Mouse (Mus musculus) kidney, embryonic 14.5 days (tissue): ENCODE results near the gene Banf1. TPM values are rescaled to one million over a fixed set of nuclear protein-coding genes. Genes with fewer than 3 reads are reported as not detected.
"Not testable (repeated sequence)": the region's sequence is repeated elsewhere in the genome, so short reads cannot be mapped to it uniquely, and the experiment has no call there.

Experiments
- ATAC-seq: fragments of 200-750 bp; cut with Nextera tagmentation; 2 replicates; pipeline ENCODE4 v1.8.0; 2017; ENCODE audit warnings: moderate number of reproducible peaks, mild to moderate bottlenecking, moderate TSS enrichment, moderate library complexity; ENCODE audit not compliant: low FRiP score, low TSS enrichment
- H3K27ac ChIP-seq: fragments of 300-500 bp; sonication (generic); 2 replicates; pipeline ENCODE4 v1.5.1; 2014; ENCODE audit warnings: low read depth, mild to moderate bottlenecking, low read length, moderate library complexity, mixed read lengths
- H3K27me3 ChIP-seq: fragments of 300-500 bp; sonication (generic); 2 replicates; pipeline ENCODE4 v1.6.1; 2014; ENCODE audit warnings: mild to moderate bottlenecking, low read length; ENCODE audit not compliant: control insufficient read depth, insufficient read depth
- H3K36me3 ChIP-seq: fragments of 300-500 bp; sonication (generic); 2 replicates; pipeline ENCODE4 v1.6.1; 2014; ENCODE audit warnings: low read length, mixed read lengths; ENCODE audit not compliant: control insufficient read depth, insufficient read depth
- H3K4me1 ChIP-seq: fragments of 300-500 bp; sonication (generic); 2 replicates; pipeline ENCODE4 v1.6.1; 2014; ENCODE audit warnings: low read length, mixed read lengths; ENCODE audit not compliant: control insufficient read depth, insufficient read depth
- H3K4me2 ChIP-seq: fragments of 300-500 bp; sonication (generic); replicated peaks from 2 replicates; pipeline ENCODE4 v1.6.1; 2014; ENCODE audit warnings: low read depth, mild to moderate bottlenecking, low read length
- H3K4me3 ChIP-seq: fragments of 300-500 bp; sonication (generic); 2 replicates; pipeline ENCODE4 v1.5.1; 2014; ENCODE audit warnings: mild to moderate bottlenecking, low read length
- H3K9ac ChIP-seq: fragments of 300-500 bp; sonication (generic); 2 replicates; pipeline ENCODE4 v1.6.1; 2014; ENCODE audit warnings: low read depth, mild to moderate bottlenecking, low read length, moderate library complexity
- H3K9me3 ChIP-seq: fragments of 300-500 bp; sonication (generic); 2 replicates; pipeline ENCODE4 v1.6.1; 2016; ENCODE audit warnings: low read length; ENCODE audit not compliant: control insufficient read depth
- WGBS: fragments of 180-500 bp; shearing (Covaris S2); extraction: QIAGEN DNeasy Blood & Tissue Kit; methylation state at CpG from one replicate; pipeline ENCODE4 v1.1.7; 2014; 5-methylcytosine and 5-hydroxymethylcytosine counted together
- polyA plus RNA-seq: library from polyadenylated mRNA; unstranded; fragments of >200 nt; fragmentation: Nextera tagmentation; extraction: Ambion mirVana; gene quantifications from 2 replicates; pipeline ENCODE4 v1.2.1, GENCODE M21; 2014

The Banf1 gene
- polyA plus RNA-seq, 1 experiment from 2014 or later = 527 TPM

GRCm38 (mm10) chr19:5366175-5367052, 554 bp downstream of the Banf1 start, which contains the start of gene Eif1ad:
TSS of gene Eif1ad (plus strand) at chr19:5366741.
- Histone ChIP-seq H3K27me3 (no peaks in the 10 kb centered on the region), H3K9ac (peak within 1 kb of the TSS; percentile 91), H3K36me3 (peaks cover 53% of the 10 kb centered on the region), H3K4me1 (peaks cover 13% of the 10 kb centered on the region; the same call in 1 of the 2 replicates), H3K9me3 (no peaks in the 10 kb centered on the region), H3K4me3 (peak within 1 kb of the TSS; percentile 86), H3K27ac (peak within 1 kb of the TSS; percentile 97), H3K4me2 (peak within 1 kb of the TSS; percentile 92)
- ATAC-seq = peak; percentile 94
- under 1% methylated on average over 73 of the region's 92 CpGs for WGBS

DNA sequence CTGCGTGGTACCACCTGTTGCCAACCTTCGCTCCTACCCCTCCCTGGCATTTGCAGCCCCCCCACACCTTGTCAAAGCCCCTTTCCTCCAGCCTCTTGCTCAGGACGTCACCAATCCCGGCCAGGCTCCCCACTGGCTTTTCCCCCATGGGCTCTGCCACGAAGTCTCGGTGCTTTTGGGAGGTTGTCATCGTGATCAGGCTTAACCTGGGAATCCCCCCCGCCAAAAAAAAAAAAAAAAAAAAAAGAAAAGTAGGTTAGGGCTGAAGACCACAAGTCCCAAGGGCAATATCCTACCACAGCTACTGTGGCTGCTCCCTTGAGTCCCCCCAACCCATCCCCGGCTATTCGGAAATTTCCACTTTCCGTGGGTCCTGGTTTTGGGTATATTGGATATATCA, 1.2 kb downstream of the Banf1 start:
- Histone ChIP-seq H3K36me3 (peaks cover 47% of the 10 kb centered on the region), H3K27ac (peak overlapping the region; percentile 97; the same call in 1 of the 2 replicates)
- ATAC-seq = no peak

GRCm38 (mm10) chr19:5364124-5364523, 2.8 kb downstream of the Banf1 start:
- Histone ChIP-seq H3K4me3 (no peak overlapping the region), H3K9ac (no peak overlapping the region), H3K4me2 (no peak overlapping the region), H3K27ac (no peak overlapping the region), H3K4me1 (peaks cover 13% of the 10 kb centered on the region; the same call in 1 of the 2 replicates), H3K36me3 (peaks cover 31% of the 10 kb centered on the region), H3K9me3 (no peaks in the 10 kb centered on the region), H3K27me3 (no peaks in the 10 kb centered on the region)
- no peak for ATAC-seq
- WGBS = 92% methylated on average over 2 of the region's 2 CpGs

More for the DNA sequence above, 1.2 kb downstream of the Banf1 start:
- H3K4me1 ChIP-seq = peaks cover 13% of the 10 kb centered on the region; the same call in 1 of the 2 replicates
- no peaks in the 10 kb centered on the region for H3K9me3 ChIP-seq
- H3K27me3 ChIP-seq = no peaks in the 10 kb centered on the region
- WGBS = 21% methylated on average over 11 of the region's 11 CpGs
- H3K9ac ChIP-seq = peak overlapping the region; percentile 91
- peak overlapping the region; percentile 92 for H3K4me2 ChIP-seq
- peak overlapping the region; percentile 86 for H3K4me3 ChIP-seq

GRCm38 (mm10) chr19:5362186-5362585, 4.8 kb downstream of the Banf1 start:
- H3K27ac ChIP-seq = no peak overlapping the region
- ATAC-seq = no peak
- H3K4me3 ChIP-seq = no peak overlapping the region
- H3K36me3 ChIP-seq = peaks cover 20% of the 10 kb centered on the region
- no peaks in the 10 kb centered on the region for H3K27me3 ChIP-seq
- 82% methylated on average over 2 of the region's 2 CpGs for WGBS
- peaks cover 5% of the 10 kb centered on the region; the same call in 1 of the 2 replicates for H3K4me1 ChIP-seq
- no peak overlapping the region for H3K4me2 ChIP-seq
- H3K9me3 ChIP-seq = no peaks in the 10 kb centered on the region
- H3K9ac ChIP-seq = no peak overlapping the region

- Histone ChIP-seq H3K4me3 (no peak overlapping the region), H3K9ac (no peak overlapping the region), H3K27me3 (no peaks in the 10 kb centered on the region), H3K27ac (no peak overlapping the region), H3K36me3 (no peaks in the 10 kb centered on the region), H3K4me2 (no peak overlapping the region), H3K4me1 (no peaks in the 10 kb centered on the region), H3K9me3 (no peaks in the 10 kb centered on the region)
- no peak for ATAC-seq
- no CpG with 5 or more reads among the region's 1 CpGs for WGBS
Measured at GRCm38 (mm10) chr19:5356080-5356479, 10.9 kb downstream of the Banf1 start.

- no peak overlapping the region for H3K4me2 ChIP-seq
- 64% methylated on average over 2 of the region's 2 CpGs for WGBS
Measured at GRCm38 (mm10) chr19:5353609-5354008, 13.4 kb downstream of the Banf1 start.

GRCm38 (mm10) chr19:5349502-5349873, 17.5 kb downstream of the Banf1 start, which contains the start of gene Cst6:
TSS of gene Cst6 (minus strand) at chr19:5349574.
- H3K27ac ChIP-seq = not testable (repeated sequence)
- WGBS = 62% methylated on average over 6 of the region's 6 CpGs

More at GRCm38 (mm10) chr19:5353609-5354008, 13.4 kb downstream of the Banf1 start:
- Histone ChIP-seq H3K9me3 (no peaks in the 10 kb centered on the region), H3K27ac (no peak overlapping the region), H3K4me3 (no peak overlapping the region), H3K36me3 (no peaks in the 10 kb centered on the region), H3K9ac (no peak overlapping the region), H3K4me1 (no peaks in the 10 kb centered on the region), H3K27me3 (no peaks in the 10 kb centered on the region)
- no peak for ATAC-seq

GRCm38 (mm10) chr19:5348526-5349501, 18.2 kb downstream of the Banf1 start:
- Histone ChIP-seq H3K4me2 (peak overlapping the region; percentile 59), H3K27ac (no peak overlapping the region), H3K27me3 (no peaks in the 10 kb centered on the region; the same call in 1 of the 2 replicates), H3K4me1 (no peaks in the 10 kb centered on the region), H3K9me3 (no peaks in the 10 kb centered on the region), H3K9ac (peak overlapping the region; percentile 36; the same call in 1 of the 2 replicates), H3K4me3 (peak overlapping the region; percentile 28), H3K36me3 (no peaks in the 10 kb centered on the region)
- no peak for ATAC-seq
- 3% methylated on average over 34 of the region's 34 CpGs for whole genome bisulfite sequencing

More at GRCm38 (mm10) chr19:5349502-5349873, 17.5 kb downstream of the Banf1 start, which contains the start of gene Cst6:
- peak within 1 kb of the TSS; percentile 36; the same call in 1 of the 2 replicates for H3K9ac ChIP-seq
- not testable (repeated sequence) for H3K36me3 ChIP-seq, H3K27me3 ChIP-seq, H3K4me1 ChIP-seq, H3K9me3 ChIP-seq, ATAC-seq
- peak within 1 kb of the TSS; percentile 28 for H3K4me3 ChIP-seq
- peak within 1 kb of the TSS; percentile 59 for H3K4me2 ChIP-seq
